Mouse (Mus musculus) forebrain, embryonic 10.5 days (tissue): ENCODE measurements around the gene Asic2. TPM values are rescaled to one million over a fixed set of nuclear protein-coding genes. Genes with fewer than 3 reads are reported as not detected.

Experiments
- DNase-seq: peaks from one replicate; pipeline ENCODE4 v3.0.0-alpha.2; 2017; ENCODE audit warnings: low spot score; ENCODE audit errors: extremely low spot score
- H3K27ac ChIP-seq: fragments of 300-500 bp; sonication (generic); 2 replicates; pipeline ENCODE4 v1.5.1; 2016; ENCODE audit warnings: mild to moderate bottlenecking
- H3K27me3 ChIP-seq: fragments of 300-500 bp; sonication (generic); 2 replicates; pipeline ENCODE4 v1.6.1; 2016; ENCODE audit warnings: mild to moderate bottlenecking; ENCODE audit not compliant: poor library complexity, severe bottlenecking
- H3K36me3 ChIP-seq: fragments of 300-500 bp; sonication (generic); replicated peaks from 2 replicates; pipeline ENCODE4 v1.6.1; 2016; ENCODE audit warnings: mild to moderate bottlenecking, moderate library complexity
- H3K4me1 ChIP-seq: fragments of 300-500 bp; sonication (generic); 2 replicates; pipeline ENCODE4 v1.6.1; 2016
- H3K4me3 ChIP-seq: fragments of 300-500 bp; sonication (generic); 2 replicates; pipeline ENCODE4 v1.5.1; 2016; ENCODE audit warnings: mild to moderate bottlenecking, moderate library complexity
- H3K9me3 ChIP-seq: fragments of 300-500 bp; sonication (generic); 2 replicates; pipeline ENCODE4 v1.6.1; 2016; ENCODE audit warnings: mild to moderate bottlenecking, moderate library complexity
- WGBS: fragments of 180-500 bp; shearing (Covaris S2); methylation state at CpG from one replicate; pipeline ENCODE4 v1.1.7; 2016; 5-methylcytosine and 5-hydroxymethylcytosine counted together
- polyA plus RNA-seq: library from polyadenylated mRNA; unstranded; fragments of >200 nt; fragmentation: Nextera tagmentation; extraction: Ambion mirVana; gene quantifications from 2 replicates; pipeline ENCODE4 v1.2.1, GENCODE M21; 2016

Asic2 gene
- 0.43 and 0.51 TPM in 2 replicates for polyA plus RNA-seq

GRCm38 (mm10) chr11:81968401-81968881 is at the start of gene Asic2:
Gene Asic2 (minus strand): TSS chr11:81968457.
- Histone ChIP-seq H3K9me3 (no peaks in the 10 kb centered on the region), H3K4me1 (peaks cover 47% of the 10 kb centered on the region), H3K27ac (peak within 1 kb of the TSS; percentile 45; the same call in 1 of the 2 replicates), H3K27me3 (peaks cover 65% of the 10 kb centered on the region), H3K4me3 (peak within 1 kb of the TSS; percentile 51), H3K36me3 (no peaks in the 10 kb centered on the region)
- WGBS = under 1% methylated on average over 29 of the region's 29 CpGs
- peak; percentile 29 for DNase-seq

GRCm38 (mm10) chr11:82016181-82016780 is 48.0 kb upstream of the Asic2 start:
- 81% methylated on average over 3 of the region's 3 CpGs for WGBS
- Histone ChIP-seq H3K27ac (no peak overlapping the region), H3K4me1 (0 out of 2 replicates have a peak, but pooled peaks cover 2% of the 10 kb centered on the region), H3K36me3 (no peaks in the 10 kb centered on the region), H3K9me3 (no peaks in the 10 kb centered on the region), H3K4me3 (no peak overlapping the region), H3K27me3 (no peaks in the 10 kb centered on the region)
- no peak for DNase-seq

GRCm38 (mm10) chr11:82015066-82015465 is 46.8 kb upstream of the Asic2 start:
- H3K9me3 ChIP-seq = no peaks in the 10 kb centered on the region
- H3K27ac ChIP-seq = no peak overlapping the region
- H3K4me3 ChIP-seq = no peak overlapping the region
- 0 out of 2 replicates have a peak, but pooled peaks cover 2% of the 10 kb centered on the region for H3K4me1 ChIP-seq
- H3K36me3 ChIP-seq = no peaks in the 10 kb centered on the region
- DNase-seq = no peak
- H3K27me3 ChIP-seq = no peaks in the 10 kb centered on the region
- WGBS = 74% methylated on average over 2 of the region's 2 CpGs

GRCm38 (mm10) chr11:82013756-82014155 is 45.5 kb upstream of the Asic2 start:
- Histone ChIP-seq H3K9me3 (no peaks in the 10 kb centered on the region), H3K36me3 (no peaks in the 10 kb centered on the region), H3K27me3 (no peaks in the 10 kb centered on the region), H3K4me3 (no peak overlapping the region), H3K27ac (no peak overlapping the region), H3K4me1 (0 out of 2 replicates have a peak, but pooled peaks cover 2% of the 10 kb centered on the region)
- DNase-seq = no peak
- WGBS = 82% methylated on average over 1 of the region's 1 CpGs

- Histone ChIP-seq H3K27me3 (no peaks in the 10 kb centered on the region), H3K9me3 (no peaks in the 10 kb centered on the region), H3K4me3 (no peak overlapping the region), H3K4me1 (peaks cover 12% of the 10 kb centered on the region), H3K27ac (no peak overlapping the region), H3K36me3 (no peaks in the 10 kb centered on the region)
- WGBS = 81% methylated on average over 8 of the region's 8 CpGs
- no peak for DNase-seq
Observed at GRCm38 (mm10) chr11:82011411-82012193, 43.3 kb upstream of the Asic2 start.

- WGBS = 93% methylated on average over 3 of the region's 3 CpGs
- DNase-seq = no peak
Observed at GRCm38 (mm10) chr11:82010115-82010514, 41.9 kb upstream of the Asic2 start.

GRCm38 (mm10) chr11:82006796-82007423 is 38.7 kb upstream of the Asic2 start:
- no peaks in the 10 kb centered on the region for H3K9me3 ChIP-seq
- WGBS = 66% methylated on average over 12 of the region's 12 CpGs
- no peak overlapping the region for H3K27ac ChIP-seq
- H3K4me1 ChIP-seq = peaks cover 12% of the 10 kb centered on the region
- H3K27me3 ChIP-seq = no peaks in the 10 kb centered on the region
- no peaks in the 10 kb centered on the region for H3K36me3 ChIP-seq
- H3K4me3 ChIP-seq = no peak overlapping the region
- DNase-seq = no peak

More at GRCm38 (mm10) chr11:82010115-82010514, 41.9 kb upstream of the Asic2 start:
- Histone ChIP-seq H3K36me3 (no peaks in the 10 kb centered on the region), H3K4me1 (peaks cover 12% of the 10 kb centered on the region), H3K4me3 (no peak overlapping the region), H3K9me3 (no peaks in the 10 kb centered on the region), H3K27ac (no peak overlapping the region), H3K27me3 (no peaks in the 10 kb centered on the region)

- H3K9me3 ChIP-seq = no peaks in the 10 kb centered on the region
- no peak overlapping the region for H3K4me3 ChIP-seq
- peaks cover 10% of the 10 kb centered on the region for H3K4me1 ChIP-seq
- no peak for DNase-seq
- H3K36me3 ChIP-seq = no peaks in the 10 kb centered on the region
- 75% methylated on average over 2 of the region's 2 CpGs for WGBS
- no peak overlapping the region for H3K27ac ChIP-seq
- H3K27me3 ChIP-seq = no peaks in the 10 kb centered on the region
Observed at GRCm38 (mm10) chr11:82004810-82005209, 36.6 kb upstream of the Asic2 start.

- Histone ChIP-seq H3K4me3 (no peak overlapping the region), H3K4me1 (no peaks in the 10 kb centered on the region), H3K9me3 (no peaks in the 10 kb centered on the region), H3K36me3 (no peaks in the 10 kb centered on the region), H3K27ac (no peak overlapping the region), H3K27me3 (no peaks in the 10 kb centered on the region)
- no peak for DNase-seq
- WGBS = 64% methylated on average over 5 of the region's 5 CpGs
Observed at GRCm38 (mm10) chr11:82000581-82000980, 32.3 kb upstream of the Asic2 start.

GRCm38 (mm10) chr11:81999469-81999868 is 31.2 kb upstream of the Asic2 start:
- no peak overlapping the region for H3K4me3 ChIP-seq
- WGBS = 89% methylated on average over 4 of the region's 4 CpGs
- DNase-seq = no peak
- no peaks in the 10 kb centered on the region for H3K36me3 ChIP-seq
- no peaks in the 10 kb centered on the region for H3K4me1 ChIP-seq
- no peak overlapping the region for H3K27ac ChIP-seq
- no peaks in the 10 kb centered on the region for H3K27me3 ChIP-seq
- no peaks in the 10 kb centered on the region for H3K9me3 ChIP-seq

- WGBS = 89% methylated on average over 3 of the region's 3 CpGs
- H3K36me3 ChIP-seq = no peaks in the 10 kb centered on the region
- H3K27ac ChIP-seq = no peak overlapping the region
- H3K4me3 ChIP-seq = no peak overlapping the region
- DNase-seq = no peak
- no peaks in the 10 kb centered on the region for H3K27me3 ChIP-seq
- H3K4me1 ChIP-seq = no peaks in the 10 kb centered on the region
- H3K9me3 ChIP-seq = no peaks in the 10 kb centered on the region
Observed at GRCm38 (mm10) chr11:81998646-81999045, 30.4 kb upstream of the Asic2 start.

GRCm38 (mm10) chr11:81997085-81997484 is 28.8 kb upstream of the Asic2 start:
- no peaks in the 10 kb centered on the region for H3K4me1 ChIP-seq
- DNase-seq = no peak
- WGBS = 88% methylated on average over 5 of the region's 5 CpGs
- no peaks in the 10 kb centered on the region for H3K27me3 ChIP-seq
- H3K9me3 ChIP-seq = no peaks in the 10 kb centered on the region
- no peak overlapping the region for H3K27ac ChIP-seq
- H3K4me3 ChIP-seq = no peak overlapping the region
- H3K36me3 ChIP-seq = no peaks in the 10 kb centered on the region
